Mouse (Mus musculus) urinary bladder, postnatal 4 days (tissue): ENCODE data around the gene Olfr12.

Experiments
- DNase-seq, 2 experiments: peaks; one replicate each; pipeline ENCODE4 v3.0.0; 2021 to 2022; ENCODE audit warnings: low spot score in 2 of 2

The Olfr12 gene

GRCm38 (mm10) chr1:92640393-92640792 is 22.8 kb downstream of the Olfr12 start:
- DNase-seq, result no peak

DNA sequence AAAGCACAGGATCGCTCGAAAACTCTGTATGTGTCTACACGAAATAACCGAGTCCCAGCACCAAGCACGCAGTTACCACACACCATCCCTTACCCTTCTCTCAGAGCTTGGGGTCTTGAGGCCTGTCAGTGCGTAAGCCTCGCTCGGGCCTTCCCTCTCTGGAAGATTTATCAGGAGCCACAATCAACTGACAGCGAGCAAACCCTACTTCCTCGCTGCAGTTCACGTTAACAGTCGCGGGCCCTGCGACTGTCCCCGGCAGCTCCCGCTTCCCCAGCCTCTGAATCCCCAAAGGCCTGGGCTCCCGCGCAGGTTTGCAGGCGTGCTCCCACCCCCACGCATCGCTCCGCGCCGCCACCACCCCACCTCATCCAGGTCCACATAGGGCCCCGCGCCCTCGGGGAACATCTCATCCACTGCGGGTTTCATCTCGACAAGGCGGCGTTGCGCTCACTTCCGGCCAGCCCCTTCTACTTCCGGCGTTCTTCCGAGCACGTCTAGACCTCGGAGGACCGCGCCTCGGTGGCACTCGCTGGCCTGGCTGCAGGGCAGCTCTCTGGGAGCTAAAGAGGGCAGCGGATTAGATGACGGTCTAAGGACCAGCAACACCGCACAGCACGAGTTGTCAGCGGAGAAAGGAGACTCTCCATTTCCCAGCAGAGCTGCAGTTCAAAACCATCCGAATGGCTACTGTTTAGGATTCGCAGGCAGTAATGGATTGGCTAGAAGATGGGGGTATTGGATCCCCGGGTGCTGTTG is 24.1 kb downstream of the Olfr12 start, which contains the start of gene Cops9:
TSS of gene Cops9 (minus strand) at position 472 of the 759 bp plus-strand sequence.
- peak; percentile 81 to 88 for DNase-seq

DNA sequence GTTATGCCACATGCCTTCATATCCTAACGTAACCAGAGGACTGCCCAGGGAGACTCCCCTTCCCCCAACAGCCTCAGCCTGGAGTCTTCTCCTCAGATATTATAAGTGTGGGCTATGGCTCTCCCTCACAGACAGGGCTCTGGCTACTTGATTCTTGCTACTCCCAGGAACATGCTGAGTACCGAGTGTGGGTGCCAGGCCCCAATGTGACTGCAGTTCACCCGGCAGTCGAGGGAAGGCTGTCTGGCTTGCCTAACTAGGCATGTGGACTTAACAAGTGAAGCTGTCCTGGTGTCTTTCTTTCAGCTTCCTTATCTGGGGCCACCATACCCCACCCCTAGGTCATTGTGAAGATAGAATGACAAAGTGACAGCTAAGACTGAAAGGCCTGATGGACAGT is 26.1 kb downstream of the Olfr12 start:
- no peak for DNase-seq

DNA sequence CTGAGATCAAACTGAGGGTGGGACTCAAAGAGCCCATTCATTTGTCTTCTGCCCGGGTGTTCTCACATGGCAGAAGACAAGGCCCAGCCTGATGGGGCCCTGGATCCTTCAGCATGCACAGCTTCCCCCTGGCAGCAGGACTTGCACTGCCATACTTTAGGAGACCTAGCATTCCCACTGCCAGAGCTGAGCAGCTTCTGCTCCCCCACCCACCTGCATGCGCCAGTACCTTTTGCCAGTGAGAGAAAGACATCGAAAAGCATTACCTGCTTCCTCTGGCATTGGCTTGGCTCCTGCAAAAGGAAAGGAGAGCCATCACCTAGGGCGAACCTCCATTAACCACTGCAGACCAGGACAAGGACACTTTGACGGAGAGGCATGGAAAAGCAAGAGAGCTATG is 27.3 kb downstream of the Olfr12 start:
- DNase-seq, result no peak

DNA sequence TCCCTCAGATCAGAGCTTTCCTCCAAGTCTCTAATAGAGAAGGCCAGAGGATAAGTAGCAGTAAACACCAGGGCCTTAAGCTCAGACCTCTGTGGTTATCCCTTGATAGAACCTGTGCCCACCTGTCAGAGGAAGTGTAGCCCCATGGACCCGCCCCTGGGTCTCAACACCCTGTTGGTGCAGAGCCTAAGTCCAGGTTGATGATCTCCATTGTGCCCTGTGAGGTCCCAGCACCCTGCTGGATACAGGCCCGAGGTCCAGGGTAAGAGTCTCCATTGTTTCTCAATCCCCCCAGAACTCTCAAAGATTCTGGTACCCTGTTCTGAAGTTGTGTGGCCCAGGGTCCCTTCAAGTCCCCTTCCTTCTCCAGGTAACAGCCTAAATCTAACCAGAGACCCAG is 28.5 kb downstream of the Olfr12 start:
- DNase-seq, result no peak

DNA sequence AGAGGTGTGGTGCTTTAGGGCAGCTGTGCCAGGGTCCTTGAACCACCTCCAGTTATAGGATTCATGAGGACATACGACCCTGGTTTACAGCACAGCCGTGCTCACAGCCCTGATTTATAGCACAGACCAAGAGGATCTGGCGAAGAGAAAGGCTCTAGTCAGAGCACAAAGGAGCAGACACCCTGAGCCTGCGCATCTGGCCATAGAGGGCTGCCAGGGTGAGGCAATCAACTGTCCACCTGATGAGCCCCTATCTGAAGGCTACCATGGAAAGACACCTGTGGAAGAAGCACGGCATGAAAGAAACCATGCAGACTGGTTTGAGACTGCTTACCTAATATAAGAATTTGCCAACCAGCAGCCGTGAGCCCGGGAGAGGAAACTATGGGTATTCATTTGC is 29.0 kb downstream of the Olfr12 start:
- DNase-seq, result no peak

DNA sequence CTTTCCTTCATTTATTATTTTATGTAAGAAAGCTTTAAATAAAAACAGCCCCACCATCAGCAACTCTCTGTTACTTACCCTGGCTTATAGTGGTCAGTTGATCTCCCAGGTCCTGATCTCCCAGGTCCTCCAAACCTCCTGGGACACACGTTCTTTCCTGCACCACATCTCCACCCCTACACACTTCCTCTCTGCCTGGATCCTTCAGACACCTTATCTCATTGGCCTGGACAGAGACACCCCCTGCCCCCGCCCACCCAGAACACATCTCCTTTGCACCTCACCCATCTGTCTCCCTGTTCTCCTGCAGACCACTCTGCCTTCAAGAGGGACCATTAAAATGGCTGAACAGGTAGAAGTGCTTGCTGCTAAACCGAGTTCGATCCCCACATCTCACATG is 29.4 kb downstream of the Olfr12 start:
- DNase-seq, result no peak

DNA sequence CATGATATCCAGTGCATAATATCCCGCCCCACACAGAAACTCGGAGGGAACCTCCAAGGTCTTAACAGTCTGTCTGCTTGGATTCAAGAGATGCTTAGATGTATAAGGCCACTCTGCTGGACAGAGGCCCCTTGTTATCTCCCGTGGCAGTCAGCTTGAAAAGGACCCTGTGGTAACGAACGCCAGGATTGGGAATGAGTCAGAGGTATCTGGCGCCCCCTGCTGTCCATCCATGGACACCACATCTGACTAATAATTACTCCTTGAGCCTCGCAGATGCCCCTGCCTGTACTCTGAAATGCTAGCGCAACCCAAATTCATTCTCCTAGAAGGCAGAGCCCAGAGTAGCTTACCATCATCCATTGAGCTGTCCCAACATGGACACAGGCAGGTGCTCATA is 30.2 kb downstream of the Olfr12 start:
- peak in 1 of 2 experiments; percentile 73 for DNase-seq

GRCm38 (mm10) chr1:92648197-92648596 is 30.6 kb downstream of the Olfr12 start:
- DNase-seq, result no peak

- peak in 1 of 2 experiments; percentile 63 for DNase-seq
These were observed 31.1 kb downstream of the Olfr12 start, which contains the start of gene Otos for GRCm38 (mm10) chr1:92648673-92649072. Gene Otos, minus strand, starts transcription at chr1:92648841.

GRCm38 (mm10) chr1:92651467-92651866 is 33.9 kb downstream of the Olfr12 start:
- DNase-seq, result no peak

DNA sequence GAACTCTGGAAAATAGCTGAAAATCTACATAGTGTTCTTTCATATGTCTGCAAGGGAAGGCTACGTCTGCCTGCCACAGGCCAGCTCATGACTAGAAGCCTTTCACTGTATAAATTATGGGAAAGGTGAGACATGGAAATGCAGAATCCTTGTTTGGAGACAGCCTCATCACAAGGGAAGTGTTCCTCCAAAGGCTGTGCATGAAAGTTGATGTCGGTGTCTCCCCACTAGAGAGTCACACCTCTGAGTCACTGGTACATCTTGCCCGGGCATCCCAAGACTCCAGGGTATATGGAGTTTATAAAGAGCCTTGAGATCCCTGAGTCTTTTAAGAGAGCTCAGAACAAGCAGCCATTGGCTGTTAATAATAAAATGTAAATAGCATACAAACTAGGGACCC is 35.6 kb downstream of the Olfr12 start:
- DNase-seq, result no peak

GRCm38 (mm10) chr1:92654676-92655075 is 37.1 kb downstream of the Olfr12 start:
- DNase-seq, result no peak

DNA sequence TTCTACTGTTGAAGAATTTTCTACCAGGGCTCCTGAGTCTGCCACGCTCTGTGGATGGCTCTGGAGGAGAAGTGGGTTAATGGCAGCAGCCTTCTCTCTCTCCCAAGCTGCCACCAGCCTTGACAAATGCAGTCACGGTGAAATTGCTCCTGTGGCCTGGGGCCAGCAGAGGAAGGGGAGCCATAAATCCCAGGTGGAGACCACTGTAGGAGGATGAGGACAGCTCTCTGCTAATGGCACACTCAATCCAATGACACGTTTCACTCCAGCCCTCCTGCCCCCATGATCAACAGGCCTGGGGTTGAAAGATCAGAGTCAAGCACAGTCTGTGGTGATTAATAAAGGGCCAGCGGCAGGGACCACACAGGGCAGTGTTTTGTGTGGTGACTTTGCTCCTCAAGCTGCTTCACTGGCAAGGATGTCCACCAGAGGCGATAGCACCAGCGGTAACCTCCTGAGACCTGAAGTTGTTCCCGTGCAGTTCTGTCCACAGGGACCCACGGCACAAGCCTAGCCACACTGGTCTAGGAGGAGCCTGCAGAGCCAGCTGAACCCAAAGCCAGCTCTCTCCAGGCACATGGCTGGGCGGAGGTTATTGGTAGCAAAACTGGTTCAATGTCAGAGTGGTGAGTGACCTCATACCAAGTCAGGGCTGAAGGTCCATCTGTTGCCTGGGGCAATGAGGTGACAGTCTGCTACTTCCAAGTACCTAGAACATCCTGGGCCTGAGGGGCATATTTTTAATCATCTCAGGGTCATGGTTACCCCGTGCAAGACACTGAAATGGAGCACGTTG is 39.6 kb downstream of the Olfr12 start:
- no peak for DNase-seq

DNA sequence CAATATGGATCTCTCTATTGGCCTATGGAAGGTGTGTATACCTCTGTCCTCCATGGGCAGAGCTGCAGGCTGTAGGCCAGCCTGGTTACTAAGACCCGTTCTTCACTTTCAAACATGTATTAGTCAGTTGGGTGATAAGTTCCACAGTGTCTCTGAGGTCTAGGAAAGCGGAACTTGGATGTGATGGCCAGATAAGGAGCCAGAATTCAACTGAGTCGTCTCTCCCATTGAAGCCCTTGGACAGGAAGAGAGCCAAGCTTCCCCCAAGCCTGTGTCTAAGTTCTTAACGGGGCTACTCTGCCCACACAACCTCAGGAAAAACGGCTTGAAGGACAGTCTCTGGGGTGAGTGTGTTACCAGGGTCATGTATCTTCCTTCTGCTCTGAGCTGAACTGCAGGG is 41.8 kb downstream of the Olfr12 start:
- no peak for DNase-seq

- no peak for DNase-seq
These were observed 49.5 kb downstream of the Olfr12 start for GRCm38 (mm10) chr1:92667106-92667505.

DNA sequence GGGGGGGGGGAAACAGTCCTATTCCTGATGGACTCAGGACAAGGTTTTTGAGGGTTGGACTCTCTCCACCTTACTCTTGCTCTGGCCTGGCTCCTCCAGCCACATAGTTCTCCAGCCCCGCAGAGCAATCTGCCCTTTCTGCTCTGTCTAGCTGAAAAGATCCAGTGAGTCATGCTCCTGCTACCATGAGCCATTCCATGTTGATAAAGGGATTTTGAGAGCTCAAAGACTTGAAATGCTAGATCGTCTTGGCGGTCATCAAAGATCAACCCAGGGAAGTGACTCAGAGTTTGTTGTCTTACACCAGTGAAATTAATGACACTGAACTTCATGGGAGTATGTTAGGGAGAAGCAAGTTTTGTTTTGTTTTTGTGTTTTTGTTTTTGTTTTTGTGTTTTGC is 51.8 kb downstream of the Olfr12 start:
- no peak for DNase-seq

- DNase-seq, result no peak
These were observed 53.7 kb downstream of the Olfr12 start for GRCm38 (mm10) chr1:92671326-92671725.
